Mouse (Mus musculus) CH12.LX (cell line): ENCODE measurements at regions not wholly inside any gene's neighbourhood (a gene's known extent, or its start where the extent isn't known, plus 50 kb on each side); places are given as distances from the start of the nearest gene placed in this dataset.

Experiments used
- DNase-seq: peaks from one replicate; pipeline ENCODE4 v3.0.0-alpha.2; 2013; ENCODE audit errors: extremely low read depth
- H3K27ac ChIP-seq: 2 replicates; pipeline ENCODE4 v1.5.1; 2012; ENCODE audit warnings: low read depth, mild to moderate bottlenecking, control low read depth, moderate library complexity; ENCODE audit not compliant: insufficient read depth
- H3K27me3 ChIP-seq: replicated peaks from 2 replicates; pipeline ENCODE3; 2012; ENCODE audit warnings: inconsistent platforms
- H3K36me3 ChIP-seq, 2 experiments: replicated peaks in 1 of 2; 2 replicates each; pipeline versions ENCODE3 to v1.6.1; 2012; ENCODE audit warnings: inconsistent platforms in 1 of 2, low read length in 1 of 2, mild to moderate bottlenecking in 1 of 2, mixed read lengths in 1 of 2, moderate library complexity in 1 of 2; ENCODE audit not compliant: control insufficient read depth in 1 of 2, insufficient read depth in 1 of 2
- H3K4me1 ChIP-seq, 2 experiments: 2 replicates each; pipeline ENCODE4 v1.6.1; 2012; ENCODE audit warnings: inconsistent platforms in 1 of 2, moderate library complexity in 1 of 2; ENCODE audit not compliant: insufficient read depth in 2 of 2, control insufficient read depth in 1 of 2
- H3K4me2 ChIP-seq: 2 replicates; pipeline ENCODE4 v1.6.1; 2012; ENCODE audit warnings: low read depth, mild to moderate bottlenecking, control low read depth; ENCODE audit not compliant: poor library complexity, insufficient read depth, severe bottlenecking
- H3K4me3 ChIP-seq, 3 experiments: fragments of 150-350 bp in 1 of 3; sonication (generic) in 1 of 3; replicated peaks in 1 of 3; 2 replicates each; pipeline versions ENCODE3 to v1.5.1; 2011 to 2012; ENCODE audit warnings: low read depth in 2 of 3, low read length in 2 of 3, mild to moderate bottlenecking in 2 of 3, moderate library complexity in 2 of 3, control low read depth in 1 of 3, improper control_type of control experiment in 1 of 3, inconsistent platforms in 1 of 3, mixed read lengths in 1 of 3; ENCODE audit not compliant: poor library complexity in 1 of 3
- H3K79me2 ChIP-seq: replicated peaks from 2 replicates; pipeline ENCODE4 v1.6.1; 2012; ENCODE audit warnings: mild to moderate bottlenecking, moderate library complexity; ENCODE audit not compliant: control insufficient read depth, poor library complexity, insufficient read depth, severe bottlenecking; ENCODE audit errors: extremely low read depth
- H3K9ac ChIP-seq: 2 replicates; pipeline ENCODE4 v1.6.1; 2012; ENCODE audit warnings: low read depth, mild to moderate bottlenecking, control low read depth, moderate library complexity; ENCODE audit not compliant: insufficient read depth
- H3K9me3 ChIP-seq: replicated peaks from 2 replicates; pipeline ENCODE3; 2012; ENCODE audit warnings: low read length, inconsistent platforms, mixed read lengths
- CHD1 ChIP-seq: IDR thresholded peaks from 2 replicates; pipeline ENCODE4 v1.6.1; 2012; ENCODE audit warnings: low read depth, low read length, improper control_type of control experiment, inconsistent platforms
- CHD2 ChIP-seq: IDR thresholded peaks from 2 replicates; pipeline ENCODE4 v1.6.1; 2011; ENCODE audit warnings: low read length, improper control_type of control experiment
- CTCF ChIP-seq, 2 experiments: IDR thresholded peaks in 1 of 2; conservative IDR thresholded peaks in 1 of 2; 2 replicates each; pipeline ENCODE4 v1.5.1; 2011 to 2012; ENCODE audit warnings: low read depth in 2 of 2, low read length in 2 of 2, improper control_type of control experiment in 1 of 2, inconsistent platforms in 1 of 2, mild to moderate bottlenecking in 1 of 2, moderate library complexity in 1 of 2
- E2F4 ChIP-seq: IDR thresholded peaks from 2 replicates; pipeline ENCODE4 v1.6.1; 2011; ENCODE audit warnings: low read depth, low read length, improper control_type of control experiment; ENCODE audit not compliant: insufficient replicate concordance
- ETS1 ChIP-seq: conservative IDR thresholded peaks from 2 replicates; pipeline ENCODE4 v1.6.1; 2012; ENCODE audit warnings: low read depth, mild to moderate bottlenecking, inconsistent platforms, low read length, improper control_type of control experiment, moderate library complexity
- GABPA ChIP-seq: IDR thresholded peaks from 2 replicates; pipeline ENCODE4 v1.6.1; 2012; ENCODE audit warnings: low read depth, low read length, improper control_type of control experiment, inconsistent platforms; ENCODE audit not compliant: insufficient replicate concordance
- IRF4 ChIP-seq: IDR thresholded peaks from 2 replicates; pipeline ENCODE4 v1.6.1; 2014; ENCODE audit warnings: low read depth, mild to moderate bottlenecking, inconsistent platforms, low read length, improper control_type of control experiment
- JUN ChIP-seq: IDR thresholded peaks from 2 replicates; pipeline ENCODE4 v1.6.1; 2011; ENCODE audit warnings: low read depth, mild to moderate bottlenecking, low read length, improper control_type of control experiment, moderate library complexity; ENCODE audit not compliant: insufficient read depth
- MAZ ChIP-seq: IDR thresholded peaks from 2 replicates; pipeline ENCODE4 v1.6.1; 2012; ENCODE audit warnings: low read depth, mild to moderate bottlenecking, inconsistent platforms, low read length, improper control_type of control experiment, moderate library complexity
- MXI1 ChIP-seq: IDR thresholded peaks from 2 replicates; pipeline ENCODE4 v1.6.1; 2011; ENCODE audit warnings: mild to moderate bottlenecking, low read depth, low read length, improper control_type of control experiment
- MYC ChIP-seq: IDR thresholded peaks from 2 replicates; pipeline ENCODE4 v1.6.1; 2011; ENCODE audit warnings: low read depth, mild to moderate bottlenecking, improper control_type of control experiment, low read length
- PAX5 ChIP-seq: IDR thresholded peaks from 2 replicates; pipeline ENCODE4 v1.6.1; 2012; ENCODE audit warnings: low read length, inconsistent platforms, mixed read lengths
- POLR2A ChIP-seq: IDR thresholded peaks from 2 replicates; pipeline ENCODE4 v1.6.1; 2011; ENCODE audit warnings: low read depth, mild to moderate bottlenecking, improper control_type of control experiment, low read length
- POLR2AphosphoS2 ChIP-seq: IDR thresholded peaks from 2 replicates; pipeline ENCODE4 v1.6.1; 2011; ENCODE audit warnings: low read depth, low read length, improper control_type of control experiment
- SMC3 ChIP-seq: IDR thresholded peaks from 2 replicates; pipeline ENCODE4 v1.6.1; 2011; ENCODE audit warnings: low read depth, low read length, improper control_type of control experiment
- TCF12 ChIP-seq: IDR thresholded peaks from 2 replicates; pipeline ENCODE4 v1.6.1; 2014; ENCODE audit warnings: low read depth, mild to moderate bottlenecking, inconsistent platforms, low read length, improper control_type of control experiment
- UBTF ChIP-seq: IDR thresholded peaks from 2 replicates; pipeline ENCODE4 v1.6.1; 2012; ENCODE audit warnings: low read depth, mild to moderate bottlenecking, inconsistent platforms, low read length, improper control_type of control experiment, moderate library complexity
- USF1 ChIP-seq: IDR thresholded peaks from 2 replicates; pipeline ENCODE4 v1.6.1; 2014; ENCODE audit warnings: low read depth, mild to moderate bottlenecking, inconsistent platforms, low read length, improper control_type of control experiment
- USF2 ChIP-seq: conservative IDR thresholded peaks from 2 replicates; pipeline ENCODE4 v1.6.1; 2011; ENCODE audit warnings: low read depth, low read length, improper control_type of control experiment
- ZNF384 ChIP-seq: IDR thresholded peaks from 2 replicates; pipeline ENCODE4 v1.6.1; 2012; ENCODE audit warnings: low read depth, low read length, improper control_type of control experiment, inconsistent platforms
- dilution Hi-C: fragments of 300-500 bp; cut with MboI; formaldehyde crosslinking; loops from 2 replicates; pipeline ENCODE4 v1.14.3; 2020; ENCODE audit warnings: low sequenced_read_pairs; ENCODE audit not compliant: extremely low pct_unique_long_range_greater_than_20kb, extremely low pct_ligation_motif_present
- in situ Hi-C: fragments of 300-500 bp; cut with MboI; formaldehyde crosslinking; loops from 3 replicates; pipeline ENCODE4 v1.14.3; 2019; ENCODE audit warnings: low sequenced_read_pairs, low pct_ligation_motif_present, low pct_unique_long_range_greater_than_20kb, mixed read lengths

DNA sequence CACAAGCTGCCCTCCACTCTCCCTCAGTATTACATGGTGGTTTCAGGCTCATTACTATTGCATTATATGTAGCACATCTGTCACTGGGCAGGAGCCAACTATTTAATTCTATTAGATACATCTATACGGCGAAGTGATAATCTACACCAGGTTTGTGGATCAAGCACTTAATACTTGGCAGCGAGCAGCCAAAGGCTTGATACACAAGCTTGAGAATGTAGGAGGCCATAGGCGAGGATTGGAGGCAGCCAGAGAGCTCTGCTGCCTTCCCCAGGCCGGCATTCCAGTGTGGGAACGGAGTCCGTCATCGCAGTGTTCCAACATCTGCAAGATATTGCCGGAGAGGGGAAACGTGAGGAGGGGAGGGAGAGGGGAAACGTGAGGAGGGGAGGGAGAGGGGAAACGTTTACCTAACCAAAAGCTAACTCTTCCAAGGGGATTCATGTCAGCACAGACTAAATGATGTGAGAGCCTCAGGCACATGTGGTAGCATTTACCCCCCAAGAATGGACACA, 109.6 kb upstream of the Habp2 start:
- H3K4me3 ChIP-seq: no peak overlapping the region
- H3K9ac ChIP-seq: no peak overlapping the region
- H3K79me2 ChIP-seq: no peaks in the 10 kb centered on the region
- H3K27ac ChIP-seq: no peak overlapping the region
- DNase-seq: no peak
- peaks cover 66% of the 10 kb centered on the region for H3K27me3 ChIP-seq
- no peak overlapping the region for H3K4me2 ChIP-seq
- no peaks in the 10 kb centered on the region for H3K36me3 ChIP-seq
- dilution Hi-C loops (no loop called here), in situ Hi-C loops (no loop called here)
- TF ChIP-seq JUN (no peak), E2F4 (no peak), ZNF384 (no peak), USF1 (no peak), MAZ (no peak), POLR2A (no peak), MYC (no peak)
- peaks cover 8% of the 10 kb centered on the region for H3K9me3 ChIP-seq
- no peaks in the 10 kb centered on the region for H3K4me1 ChIP-seq

DNA sequence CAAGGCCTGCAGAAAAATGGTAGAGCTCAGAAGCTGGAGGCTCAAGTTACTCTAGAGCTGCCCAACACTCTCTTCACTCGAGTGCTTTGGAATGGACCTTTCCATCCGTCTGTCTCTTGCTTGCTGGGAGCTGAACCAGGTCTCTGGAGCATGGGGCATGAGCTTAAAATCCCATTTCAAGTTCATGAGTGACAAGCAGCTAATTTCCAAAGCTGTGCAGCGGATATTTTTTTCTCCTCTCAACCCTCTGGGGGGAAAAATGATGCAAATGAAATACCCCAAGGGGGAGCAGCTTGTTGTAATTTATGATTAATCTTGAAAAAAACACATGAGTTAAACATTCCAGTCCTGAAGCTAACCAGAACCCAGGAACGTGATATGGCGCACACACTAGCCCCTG, 101.2 kb upstream of the Habp2 start:
- Histone ChIP-seq H3K4me2 (no peak overlapping the region), H3K79me2 (no peaks in the 10 kb centered on the region), H3K36me3 (no peaks in the 10 kb centered on the region), H3K9me3 (peaks cover 22% of the 10 kb centered on the region), H3K27ac (no peak overlapping the region), H3K4me1 (no peaks in the 10 kb centered on the region), H3K27me3 (peaks cover 56% of the 10 kb centered on the region), H3K9ac (no peak overlapping the region), H3K4me3 (no peak overlapping the region)
- dilution Hi-C loops (no loop called here), in situ Hi-C loops (no loop called here)
- TF ChIP-seq POLR2A (no peak), PAX5 (no peak), CHD1 (no peak), POLR2AphosphoS2 (no peak), CTCF (conservative IDR thresholded peaks at IDR 0.05 in 1 of 2, IDR thresholded peaks at IDR 0.05 in 1 of 2; ENCODE audit: low read depth in 2 of 2, low read length in 2 of 2) (no peak), MXI1 (no peak), ETS1 (no peak), UBTF (no peak), TCF12 (no peak), SMC3 (no peak), USF2 (no peak), CHD2 (no peak), IRF4 (no peak), GABPA (no peak)
- no peak for DNase-seq
